Mouse (Mus musculus) myocyte (in vitro differentiated cells): Measurements from ENCODE around the gene Npc1l1. TPM values are rescaled to one million over a fixed set of nuclear protein-coding genes. Genes with fewer than 3 reads are reported as not detected.
"Not testable (repeated sequence)": the region's sequence is repeated elsewhere in the genome, so short reads cannot be mapped to it uniquely, and the experiment has no call there.

ENCODE experiments used
- H3K27me3 ChIP-seq: one replicate; pipeline ENCODE4 v1.6.1; 2011; ENCODE audit not compliant: control insufficient read depth, insufficient read depth, insufficient read length
- H3K36me3 ChIP-seq: one replicate; pipeline ENCODE4 v1.6.1; 2011; ENCODE audit not compliant: control insufficient read depth, insufficient read depth
- H3K4me2 ChIP-seq: one replicate; pipeline ENCODE4 v1.6.1; 2011; ENCODE audit warnings: low read depth, control low read depth
- H3K4me3 ChIP-seq: one replicate; pipeline ENCODE4 v1.5.1; 2011; ENCODE audit warnings: mild to moderate bottlenecking, control low read depth, moderate library complexity
- H3K79me2 ChIP-seq: one replicate; pipeline ENCODE4 v1.6.1; 2011; ENCODE audit not compliant: control insufficient read depth, insufficient read depth
- H3ac ChIP-seq: one replicate; pipeline ENCODE4 v1.6.1; 2011; ENCODE audit not compliant: control insufficient read depth, insufficient read length
- CEBPB ChIP-seq: IDR thresholded peaks from 2 replicates; pipeline ENCODE4 v1.6.1; 2011; ENCODE audit warnings: mild to moderate bottlenecking, moderate library complexity; ENCODE audit not compliant: poor library complexity, insufficient read depth, severe bottlenecking
- E2F4 ChIP-seq: IDR thresholded peaks from one replicate; pipeline ENCODE4 v1.6.1; 2011; ENCODE audit warnings: mild to moderate bottlenecking, control low read depth, moderate library complexity; ENCODE audit not compliant: insufficient read depth
- MAX ChIP-seq: IDR thresholded peaks from one replicate; pipeline ENCODE4 v1.6.1; 2011; ENCODE audit warnings: low read depth, mild to moderate bottlenecking, control low read depth
- MYOD1 ChIP-seq, 3 experiments: IDR thresholded peaks; one replicate each; pipeline ENCODE4 v1.6.1; 2011; ENCODE audit warnings: control low read depth in 2 of 3, low read depth in 2 of 3, mild to moderate bottlenecking in 2 of 3, moderate library complexity in 1 of 3; ENCODE audit not compliant: insufficient read length in 2 of 3, control insufficient read depth in 1 of 3
- MYOG ChIP-seq, 3 experiments: IDR thresholded peaks; one replicate each; pipeline ENCODE4 v1.6.1; 2011; ENCODE audit warnings: control low read depth in 2 of 3, low read depth in 2 of 3, mild to moderate bottlenecking in 2 of 3; ENCODE audit not compliant: insufficient read length in 2 of 3, control insufficient read depth in 1 of 3, insufficient read depth in 1 of 3
- POLR2A ChIP-seq: IDR thresholded peaks from one replicate; pipeline ENCODE4 v1.6.1; 2011; ENCODE audit warnings: low read depth, mild to moderate bottlenecking, control low read depth, moderate library complexity; ENCODE audit not compliant: insufficient read length
- POLR2AphosphoS2 ChIP-seq: IDR thresholded peaks from one replicate; pipeline ENCODE4 v1.6.1; 2011; ENCODE audit warnings: low read depth, control low read depth; ENCODE audit not compliant: insufficient read length
- REST ChIP-seq: IDR thresholded peaks from one replicate; pipeline ENCODE4 v1.6.1; 2011; ENCODE audit warnings: mild to moderate bottlenecking, control low read depth, moderate library complexity; ENCODE audit not compliant: insufficient read depth, insufficient read length
- SRF ChIP-seq: IDR thresholded peaks from one replicate; pipeline ENCODE4 v1.6.1; 2011; ENCODE audit warnings: low read depth; ENCODE audit not compliant: control insufficient read depth, insufficient read length
- TCF12 ChIP-seq: IDR thresholded peaks from one replicate; pipeline ENCODE4 v1.6.1; 2011; ENCODE audit warnings: mild to moderate bottlenecking, control low read depth; ENCODE audit not compliant: poor library complexity, insufficient read depth, severe bottlenecking
- TCF3 ChIP-seq: IDR thresholded peaks from one replicate; pipeline ENCODE4 v1.6.1; 2011; ENCODE audit warnings: low read depth, control low read depth; ENCODE audit not compliant: insufficient read length
- USF1 ChIP-seq: IDR thresholded peaks from one replicate; pipeline ENCODE4 v1.6.1; 2011; ENCODE audit warnings: low read depth, mild to moderate bottlenecking, control low read depth, moderate library complexity
- polyA plus RNA-seq: library from polyadenylated mRNA; unstranded; fragments of >200 nt; fragmentation: generic; extraction: Trizol; gene quantifications from one replicate; pipeline ENCODE4 v1.2.1, GENCODE M21; 2012; ENCODE audit warnings: missing spikeins

The Npc1l1 gene
- polyA plus RNA-seq, 1 experiment: 0.07 TPM

- Histone ChIP-seq H3K4me3 (no peak overlapping the region), H3K79me2 (no peaks in the 10 kb centered on the region), H3K36me3 (peaks cover 55% of the 10 kb centered on the region), H3K27me3 (no peaks in the 10 kb centered on the region), H3K4me2 (no peak overlapping the region), H3ac (no peak overlapping the region)
- TF ChIP-seq MYOD1 (IDR thresholded peaks at IDR 0.05; ENCODE audit: control insufficient read depth in 1 of 3, insufficient read length in 2 of 3, low read depth in 2 of 3) (peak in 2 of 3 experiments; percentile 45 to 46), MYOG (IDR thresholded peaks at IDR 0.05; ENCODE audit: control insufficient read depth in 1 of 3, insufficient read depth in 1 of 3, insufficient read length in 2 of 3, low read depth in 2 of 3) (peak in 1 of 3 experiments; percentile 51), E2F4 (no peak)
Observed at GRCm38 (mm10) chr11:6259413-6259812, 29.5 kb upstream of the Npc1l1 start.

DNA sequence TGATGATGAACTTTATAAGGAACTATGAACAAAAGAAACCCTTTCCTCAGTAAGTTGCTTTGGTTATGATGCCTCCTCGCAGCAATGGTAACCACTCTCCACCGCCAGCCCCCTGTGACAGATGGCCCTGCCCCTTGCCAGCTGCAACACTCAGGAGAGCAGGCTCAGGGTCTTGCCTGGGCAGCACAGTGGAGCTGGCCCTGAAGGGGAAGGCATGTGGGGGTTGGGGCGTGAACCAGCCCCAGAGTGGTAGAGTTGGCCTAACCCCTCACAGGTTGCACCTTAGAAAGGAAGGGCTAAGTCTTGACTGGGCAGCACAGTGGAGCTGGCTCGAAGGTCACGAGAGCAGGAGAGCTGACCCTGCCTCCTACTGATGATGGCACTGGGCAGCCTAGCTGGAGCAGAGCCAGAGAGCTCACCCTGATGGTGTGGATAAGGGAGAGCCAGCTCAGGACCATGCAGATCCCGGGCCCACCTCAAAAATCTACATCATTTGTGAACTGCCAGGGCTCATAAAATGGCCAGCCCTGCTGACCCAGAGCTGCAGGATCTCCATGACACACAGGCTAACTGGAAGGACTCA is 26.6 kb upstream of the Npc1l1 start:
- H3K4me3 ChIP-seq: no peak overlapping the region
- H3ac ChIP-seq: no peak overlapping the region
- no peaks in the 10 kb centered on the region for H3K79me2 ChIP-seq
- TF ChIP-seq MYOG (IDR thresholded peaks at IDR 0.05; ENCODE audit: control insufficient read depth in 1 of 3, insufficient read depth in 1 of 3, insufficient read length in 2 of 3, low read depth in 2 of 3) (no peak), TCF12 (no peak), POLR2AphosphoS2 (peak; percentile 89), REST (no peak), CEBPB (no peak), POLR2A (peak; percentile 38), USF1 (no peak)
- H3K4me2 ChIP-seq: no peak overlapping the region
- peaks cover 30% of the 10 kb centered on the region for H3K36me3 ChIP-seq
- no peaks in the 10 kb centered on the region for H3K27me3 ChIP-seq

GRCm38 (mm10) chr11:6254602-6255001 is 24.7 kb upstream of the Npc1l1 start:
- H3ac ChIP-seq, H3K4me3 ChIP-seq, H3K4me2 ChIP-seq, H3K27me3 ChIP-seq, H3K79me2 ChIP-seq: not testable (repeated sequence)
- peaks cover 19% of the 10 kb centered on the region for H3K36me3 ChIP-seq

DNA sequence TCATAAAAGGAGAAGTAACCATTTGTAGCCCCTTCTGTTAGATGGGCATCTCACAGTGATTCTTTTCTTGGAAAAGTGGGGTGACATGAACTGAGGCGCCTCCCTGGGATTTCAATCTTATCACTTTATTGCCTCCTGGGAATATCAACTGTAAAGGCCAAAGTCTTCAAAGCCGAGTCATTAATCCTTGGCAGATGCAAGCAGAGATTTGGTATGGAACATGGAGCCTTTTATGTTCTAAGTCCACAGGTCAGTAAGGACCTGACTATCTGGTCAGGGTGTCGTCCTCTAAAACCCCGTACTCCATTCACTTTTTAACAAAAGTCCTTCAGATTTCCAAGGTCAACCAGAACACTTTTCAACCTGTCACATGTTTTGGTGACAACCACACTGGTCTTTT is 22.9 kb upstream of the Npc1l1 start:
- TF ChIP-seq TCF12 (no peak), USF1 (no peak), MYOG (IDR thresholded peaks at IDR 0.05; ENCODE audit: control insufficient read depth in 1 of 3, insufficient read depth in 1 of 3, insufficient read length in 2 of 3, low read depth in 2 of 3) (no peak), REST (no peak), POLR2AphosphoS2 (no peak), MAX (no peak), TCF3 (no peak), E2F4 (no peak), SRF (no peak), CEBPB (no peak), MYOD1 (IDR thresholded peaks at IDR 0.05; ENCODE audit: control insufficient read depth in 1 of 3, insufficient read length in 2 of 3, low read depth in 2 of 3) (no peak), POLR2A (no peak)
- H3K4me3 ChIP-seq: no peak overlapping the region
- H3K79me2 ChIP-seq: no peaks in the 10 kb centered on the region
- H3K4me2 ChIP-seq: no peak overlapping the region
- peaks cover 2% of the 10 kb centered on the region for H3K36me3 ChIP-seq
- no peaks in the 10 kb centered on the region for H3K27me3 ChIP-seq
- no peak overlapping the region for H3ac ChIP-seq

GRCm38 (mm10) chr11:6252248-6252647 is 22.3 kb upstream of the Npc1l1 start:
- Histone ChIP-seq H3K4me3 (no peak overlapping the region), H3K36me3 (no peaks in the 10 kb centered on the region), H3K79me2 (no peaks in the 10 kb centered on the region), H3ac (no peak overlapping the region), H3K4me2 (no peak overlapping the region), H3K27me3 (no peaks in the 10 kb centered on the region)
- TF ChIP-seq MAX (no peak), USF1 (no peak), CEBPB (no peak), MYOD1 (IDR thresholded peaks at IDR 0.05; ENCODE audit: control insufficient read depth in 1 of 3, insufficient read length in 2 of 3, low read depth in 2 of 3) (no peak), E2F4 (no peak), SRF (no peak), TCF3 (no peak), TCF12 (no peak), REST (no peak), POLR2AphosphoS2 (no peak), POLR2A (no peak), MYOG (IDR thresholded peaks at IDR 0.05; ENCODE audit: control insufficient read depth in 1 of 3, insufficient read depth in 1 of 3, insufficient read length in 2 of 3, low read depth in 2 of 3) (no peak)
